Mouse (Mus musculus) c-Kit-positive CD71-negative TER-119-negative erythroid progenitor cells, embryonic 14.5 days (primary cell): ENCODE data around the gene Nln.

ENCODE experiments used
- DNase-seq: peaks from one replicate; pipeline ENCODE4 v3.0.0-alpha.2; 2013; ENCODE audit warnings: low read depth

Nln gene

DNA sequence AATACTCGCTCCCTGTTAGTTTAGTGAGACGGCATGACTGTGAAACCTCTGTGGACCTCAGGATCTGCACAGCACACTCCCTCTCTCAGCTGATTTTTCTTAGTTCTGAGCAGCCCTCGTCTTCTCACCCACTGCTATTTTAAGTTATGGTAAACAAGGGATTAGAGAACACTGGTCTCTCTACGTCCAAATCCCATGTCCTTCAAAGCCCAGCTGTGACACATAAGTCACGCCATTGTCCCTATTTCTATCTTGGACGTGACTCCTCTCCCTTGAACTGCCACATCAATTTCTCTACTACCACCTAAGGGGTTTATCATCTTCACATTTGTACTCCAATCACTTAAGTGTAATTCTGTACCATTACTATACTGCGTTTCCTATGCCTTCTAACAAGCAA, 13.5 kb downstream of the Nln start:
- no peak for DNase-seq

DNA sequence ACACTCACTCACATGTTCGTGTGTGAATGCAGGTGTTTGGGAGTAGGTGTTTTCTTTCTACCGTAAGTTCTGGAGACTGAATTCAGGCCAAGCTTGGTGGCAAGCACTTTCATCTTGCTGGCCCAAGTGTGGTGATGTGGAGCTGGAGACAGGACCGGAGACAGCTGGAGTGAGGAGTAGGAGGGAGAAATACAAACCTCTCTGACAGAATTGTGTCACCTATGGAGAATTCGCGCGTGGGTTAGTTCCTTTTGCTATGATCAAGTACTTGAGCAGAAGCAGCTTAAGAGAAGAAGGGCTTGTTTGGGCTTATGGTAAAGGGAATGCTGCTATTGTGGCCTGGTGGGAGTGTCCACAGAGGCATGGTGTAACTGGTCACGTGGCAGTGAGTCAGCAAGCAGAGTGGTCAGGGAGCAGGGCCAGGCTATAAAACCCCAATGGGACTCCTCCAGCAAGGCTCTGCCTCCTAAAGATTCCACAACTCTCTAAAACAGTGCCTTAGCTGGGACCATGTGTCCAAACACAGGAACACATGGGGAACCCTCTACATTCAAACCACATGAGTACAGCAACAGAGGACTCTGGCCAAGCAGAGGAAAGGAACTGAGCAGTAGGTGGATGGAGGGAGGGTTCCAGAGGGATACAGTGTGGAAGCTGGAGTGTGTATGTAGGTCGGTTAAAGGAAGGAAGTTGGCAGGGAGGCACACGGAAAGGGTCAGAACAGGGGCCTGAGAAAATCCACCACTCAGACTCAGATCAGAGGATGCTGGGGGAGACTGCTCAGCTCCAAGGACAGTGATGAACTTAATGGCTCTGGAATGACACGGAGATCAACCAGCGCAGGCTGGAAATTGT, 14.7 kb downstream of the Nln start:
- DNase-seq = no peak

DNA sequence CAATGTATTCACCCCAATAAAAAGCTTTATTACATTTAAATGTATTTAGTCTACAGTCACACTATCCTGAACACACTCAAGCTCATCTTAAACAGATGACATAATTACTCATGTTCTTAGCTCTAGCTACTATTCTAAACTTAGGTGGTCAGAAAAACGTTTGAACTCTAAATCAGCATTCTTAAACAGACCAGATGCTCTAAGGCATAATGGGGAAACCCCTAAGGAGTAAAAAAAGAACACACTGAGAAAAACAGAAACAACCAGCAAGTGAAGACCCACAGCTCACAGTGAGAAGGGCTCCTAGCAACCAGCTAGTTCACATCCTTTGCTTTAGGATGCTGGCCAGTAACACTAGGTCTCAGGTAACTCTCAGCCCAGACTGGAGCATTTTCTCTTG, 17.7 kb downstream of the Nln start:
- DNase-seq = no peak

DNA sequence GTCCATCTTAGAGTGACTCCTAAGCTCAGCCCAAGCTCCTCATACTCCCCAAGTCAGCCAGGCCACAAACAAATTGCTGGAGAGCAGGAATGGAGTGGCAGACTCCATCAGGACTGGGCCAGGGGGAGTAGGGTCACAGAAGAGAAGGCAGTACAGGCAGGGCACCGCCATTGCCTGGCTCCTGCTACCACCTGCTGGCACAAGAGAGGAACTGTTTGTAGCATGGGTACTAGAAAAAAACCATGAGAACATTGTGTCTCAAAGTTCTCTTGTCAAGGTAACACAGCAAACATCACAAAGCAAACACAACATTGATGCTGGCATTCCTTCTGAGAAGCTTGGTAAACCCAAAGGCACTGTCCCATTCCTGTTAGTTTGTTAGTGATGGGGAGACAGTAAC, 20.0 kb downstream of the Nln start:
- DNase-seq = no peak

DNA sequence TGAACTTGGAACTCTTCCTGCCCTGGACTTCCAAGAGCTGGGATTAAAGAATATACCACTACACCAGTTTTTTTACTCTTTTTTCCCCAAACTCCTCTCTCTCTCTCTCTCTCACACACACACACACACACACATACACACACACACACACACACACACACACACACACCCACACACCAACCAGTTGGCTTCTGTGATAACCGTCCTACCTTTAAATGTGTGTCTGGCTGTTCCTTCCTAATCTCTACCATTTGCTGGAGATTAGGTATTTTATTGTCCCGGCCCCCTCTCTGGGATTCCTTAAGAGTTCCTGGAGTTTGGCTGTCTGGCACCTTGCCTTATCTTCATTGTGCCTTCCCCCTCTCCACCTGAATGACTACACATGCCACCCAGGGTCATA, 24.8 kb downstream of the Nln start:
- DNase-seq = no peak

DNA sequence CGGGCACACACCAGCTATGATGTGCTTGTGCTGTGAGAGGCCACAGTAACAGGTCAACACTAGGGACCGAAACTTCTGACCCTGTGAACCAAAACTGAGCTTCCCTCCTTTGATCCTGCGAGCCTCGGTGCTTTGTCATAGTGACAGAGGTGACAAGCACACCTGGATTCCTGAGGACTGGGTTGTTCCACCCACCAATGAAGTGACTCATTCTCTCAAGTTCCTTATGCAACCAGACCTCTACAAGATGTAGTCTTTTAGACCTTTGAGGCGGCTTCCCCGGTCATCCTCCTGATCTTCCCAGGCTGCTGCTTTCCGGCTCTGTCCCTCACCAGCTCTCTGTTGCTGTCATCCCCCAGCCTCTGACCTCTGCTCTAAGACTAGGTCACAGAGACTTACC, 26.9 kb downstream of the Nln start:
- DNase-seq = no peak

DNA sequence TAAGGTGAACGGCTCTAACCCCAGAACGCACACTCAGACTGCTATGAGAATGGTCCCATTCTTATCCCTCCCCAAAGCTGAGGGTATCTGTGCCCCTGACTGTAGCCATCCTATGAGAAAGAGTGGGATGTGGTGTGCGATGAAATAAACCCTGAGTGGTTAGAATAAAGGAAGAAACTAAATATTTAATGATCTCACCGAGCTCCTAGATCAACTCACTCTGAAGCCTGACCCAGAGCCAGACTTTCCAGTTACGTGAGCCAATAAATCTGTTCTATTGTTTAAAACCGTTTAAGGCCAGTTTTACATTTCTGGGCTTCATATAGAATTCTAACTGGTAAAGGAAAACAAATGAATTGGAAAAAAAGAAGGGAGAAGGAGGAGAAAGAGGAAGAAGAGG, 32.4 kb downstream of the Nln start:
- DNase-seq = no peak

DNA sequence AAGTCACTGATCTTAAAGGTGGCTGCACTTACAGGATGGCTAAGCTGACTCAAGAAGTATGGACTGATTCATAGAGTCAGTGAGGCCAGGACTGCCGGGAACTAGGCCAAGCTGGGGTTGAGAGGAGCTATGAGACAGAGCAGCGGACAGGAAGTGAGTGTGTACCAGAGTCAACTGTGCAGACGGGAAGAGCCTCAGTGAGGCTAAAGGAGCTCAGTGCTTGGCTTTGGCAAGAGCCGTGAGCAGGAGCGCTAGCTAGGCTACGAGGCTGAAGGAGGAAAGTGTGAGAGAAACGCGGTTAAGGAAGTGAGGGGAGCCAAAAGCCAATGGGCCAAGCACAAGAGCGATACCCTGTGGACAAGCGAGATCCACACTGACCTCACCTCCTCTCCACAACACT, 34.7 kb downstream of the Nln start:
- peak; percentile 8 for DNase-seq

DNA sequence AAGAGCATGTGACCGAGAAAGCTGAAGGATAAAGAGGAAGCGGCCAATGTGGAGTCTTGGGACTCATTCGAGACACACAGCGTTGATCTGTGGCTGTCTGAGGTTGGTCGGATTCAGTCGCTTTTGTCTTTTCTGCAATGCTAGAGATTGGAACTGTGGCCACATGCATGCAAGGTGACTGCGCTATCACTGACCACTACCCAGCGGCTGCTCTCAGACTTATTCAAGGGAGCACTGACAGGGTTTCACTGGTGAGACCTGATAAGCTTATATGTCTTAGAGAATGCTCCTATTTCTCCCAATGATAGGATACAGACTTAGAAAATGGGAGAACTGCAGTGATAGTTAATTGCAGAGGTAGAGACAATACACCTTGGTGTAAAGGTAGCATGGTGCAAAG, 35.2 kb downstream of the Nln start:
- no peak for DNase-seq

DNA sequence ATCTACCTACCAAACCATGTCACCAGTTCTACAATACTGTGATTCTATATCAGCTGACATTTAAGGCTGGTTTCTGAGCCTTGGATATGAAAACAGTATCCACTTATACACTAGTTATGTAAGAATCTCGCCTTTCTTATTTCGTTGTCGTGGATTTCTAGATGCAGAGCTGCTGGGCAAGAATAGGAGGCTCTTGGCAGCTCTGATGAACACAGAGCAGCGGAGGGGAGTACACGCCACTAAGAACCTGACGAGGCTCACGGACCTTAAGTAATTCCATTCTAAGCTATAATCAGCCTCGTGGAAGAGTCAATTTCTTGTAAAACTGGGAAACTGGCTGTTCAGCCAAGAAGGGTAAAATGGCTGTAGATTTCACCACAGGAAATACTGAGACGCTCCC, 37.1 kb downstream of the Nln start:
- DNase-seq = no peak

DNA sequence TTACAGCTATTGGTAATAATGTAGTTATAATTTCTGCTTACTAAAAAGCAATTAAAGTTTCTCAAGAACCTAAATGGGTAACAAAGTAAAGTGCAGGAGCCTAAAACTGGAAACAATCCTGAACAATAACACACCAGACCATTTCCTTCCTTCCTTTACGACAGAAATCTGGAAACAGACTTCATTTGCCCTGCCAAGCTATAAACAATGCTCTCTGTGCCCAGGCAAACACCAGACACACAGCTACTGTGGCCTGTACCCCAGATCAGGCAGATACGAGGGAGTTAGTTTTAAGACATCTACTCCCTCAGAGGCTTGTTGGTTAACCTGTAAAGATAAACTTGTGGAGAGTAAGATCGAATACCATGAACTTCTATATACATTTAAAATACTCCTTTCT, 38.7 kb downstream of the Nln start:
- DNase-seq = no peak

DNA sequence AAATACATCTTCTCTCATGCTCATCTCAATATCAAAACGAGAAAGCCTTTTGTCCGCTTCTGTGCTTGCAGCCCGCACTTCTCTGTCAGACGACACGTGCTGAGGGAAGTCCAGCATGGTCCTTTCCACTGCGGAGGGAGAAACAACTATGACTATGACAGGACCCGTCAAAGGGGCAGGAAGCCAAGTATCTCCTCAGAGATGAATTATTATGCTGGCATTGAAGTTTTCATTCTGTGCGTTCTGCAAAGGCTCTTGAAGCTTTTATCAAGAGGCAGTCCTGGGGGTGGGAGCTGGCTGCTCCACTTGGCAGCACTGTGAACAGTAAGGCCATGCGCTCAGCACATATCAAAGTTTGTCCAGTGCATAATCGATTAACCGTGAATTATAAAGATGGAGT, 40.2 kb downstream of the Nln start:
- no peak for DNase-seq

DNA sequence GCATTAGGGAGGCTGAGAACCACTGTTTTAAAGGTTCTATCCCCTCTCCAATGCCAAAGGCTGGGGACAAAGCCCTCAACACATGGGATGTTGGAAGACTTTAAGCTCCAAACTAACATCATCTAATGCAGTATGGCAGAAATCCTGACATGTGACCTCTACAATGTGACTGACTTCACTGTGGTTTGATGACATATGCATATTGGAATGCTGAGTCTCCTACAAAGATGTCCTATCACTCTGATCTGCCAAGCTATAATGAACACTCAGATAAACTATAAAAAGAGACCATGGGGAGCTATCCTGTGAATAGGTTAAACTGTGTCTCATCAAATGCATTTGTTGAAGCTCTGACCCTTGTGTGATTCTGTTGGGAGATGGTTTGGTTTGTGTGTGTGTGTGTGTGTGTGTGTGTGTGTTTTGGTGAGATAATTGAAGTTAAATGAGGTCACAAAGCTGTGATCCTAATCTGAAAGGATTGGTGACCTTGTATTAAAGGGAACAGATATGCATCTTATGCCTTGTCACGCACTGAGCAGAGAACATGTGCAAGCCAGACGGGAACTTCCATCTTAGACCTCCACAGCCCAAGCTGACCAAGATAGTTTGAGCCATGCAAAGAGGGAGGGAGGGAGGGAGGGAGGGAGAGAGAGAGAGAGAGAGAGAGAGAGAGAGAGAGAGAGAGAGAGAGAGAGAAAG, 43.6 kb downstream of the Nln start:
- DNase-seq = no peak

DNA sequence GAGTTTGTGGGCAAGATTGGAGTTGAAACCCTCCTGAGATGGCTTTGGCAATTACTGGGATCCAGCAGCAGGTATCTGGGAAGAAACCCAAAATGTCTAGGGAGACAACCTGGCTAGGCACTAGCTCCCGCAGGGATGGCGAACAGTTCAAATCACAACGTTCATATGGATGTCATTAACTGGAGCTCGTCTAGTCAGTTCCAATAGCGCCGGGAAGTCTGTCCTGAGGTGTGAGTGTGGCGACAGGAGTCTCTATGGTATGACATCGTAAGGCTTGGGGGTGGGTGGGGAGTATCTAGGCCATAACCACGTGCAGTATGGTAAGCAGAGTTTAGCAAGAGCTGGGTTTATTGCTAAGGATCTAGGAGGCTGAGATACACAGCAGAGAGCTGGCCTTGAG, 46.4 kb downstream of the Nln start:
- DNase-seq = no peak

DNA sequence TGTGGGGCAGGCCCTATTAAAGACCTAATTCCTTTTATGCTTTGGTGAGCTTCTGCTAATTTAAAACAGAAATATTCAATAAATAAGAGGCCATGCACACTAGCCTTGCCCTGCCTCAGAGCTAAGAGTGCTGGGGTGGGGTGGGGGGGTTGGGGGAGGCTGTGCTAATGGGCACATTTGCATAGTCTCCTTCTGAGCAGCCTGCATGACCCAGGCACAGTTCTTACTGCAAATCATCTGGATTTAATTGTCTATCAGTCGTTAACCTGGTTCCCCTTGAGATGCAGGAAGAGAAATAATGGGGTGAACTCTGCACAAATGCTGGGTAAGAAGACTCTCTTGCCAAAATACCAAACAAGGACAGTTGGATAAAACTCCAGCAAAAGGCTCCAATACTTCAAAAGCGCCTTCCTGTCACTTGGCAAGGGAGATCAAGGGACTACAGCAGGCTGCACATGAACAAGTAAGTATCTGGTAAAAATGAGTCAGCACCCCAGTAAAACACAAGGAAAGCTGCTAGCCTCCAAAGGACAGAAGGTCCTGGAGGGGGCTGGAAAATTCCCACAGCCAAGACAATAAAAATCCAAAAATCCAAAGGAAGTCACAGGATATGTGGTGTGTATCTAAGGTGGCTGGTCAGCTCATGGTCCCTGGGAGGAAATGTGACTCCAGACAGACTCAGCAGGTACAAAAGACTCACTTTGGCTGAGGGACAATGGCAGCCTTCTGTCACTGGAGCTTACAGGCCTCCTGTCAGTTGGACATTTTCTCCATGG, 47.3 kb downstream of the Nln start:
- DNase-seq = no peak

DNA sequence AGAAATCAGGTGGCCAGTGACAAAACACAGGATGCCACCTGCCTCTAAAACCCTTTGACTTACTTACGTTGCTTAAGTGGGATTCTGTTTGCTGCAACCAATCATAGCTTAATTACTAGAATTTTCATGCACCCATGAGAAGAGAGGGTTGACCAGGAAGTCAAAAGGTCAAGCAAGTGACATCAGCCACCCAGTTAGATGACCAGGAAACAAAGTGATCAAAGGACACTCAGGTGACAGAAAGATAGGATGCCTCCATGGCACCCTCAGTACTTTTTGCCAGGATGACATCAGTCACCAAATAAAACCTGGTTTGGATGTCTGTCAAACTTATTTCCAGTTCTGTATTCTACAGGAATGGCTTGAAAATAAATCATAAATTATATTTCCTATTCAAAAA, 49.2 kb downstream of the Nln start:
- DNase-seq = no peak

DNA sequence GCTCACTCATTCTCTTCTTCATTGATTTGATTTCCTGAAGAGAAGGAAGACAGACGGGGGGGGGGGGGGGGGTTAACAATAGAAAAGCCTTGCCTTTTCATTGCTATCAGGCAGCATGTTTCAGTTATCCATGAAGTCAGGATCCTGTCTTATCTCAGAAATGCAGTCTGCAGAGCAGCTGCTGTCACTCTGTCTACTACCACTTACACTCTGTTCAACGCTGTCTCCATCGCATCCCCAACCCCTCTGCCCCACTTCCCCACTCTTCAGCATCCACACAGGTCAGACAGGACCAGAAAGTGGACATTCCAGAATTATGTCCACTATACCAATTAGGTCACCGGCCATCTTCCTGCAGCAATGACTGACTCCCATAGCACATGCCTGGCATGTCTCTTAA, 49.9 kb downstream of the Nln start:
- DNase-seq = no peak

DNA sequence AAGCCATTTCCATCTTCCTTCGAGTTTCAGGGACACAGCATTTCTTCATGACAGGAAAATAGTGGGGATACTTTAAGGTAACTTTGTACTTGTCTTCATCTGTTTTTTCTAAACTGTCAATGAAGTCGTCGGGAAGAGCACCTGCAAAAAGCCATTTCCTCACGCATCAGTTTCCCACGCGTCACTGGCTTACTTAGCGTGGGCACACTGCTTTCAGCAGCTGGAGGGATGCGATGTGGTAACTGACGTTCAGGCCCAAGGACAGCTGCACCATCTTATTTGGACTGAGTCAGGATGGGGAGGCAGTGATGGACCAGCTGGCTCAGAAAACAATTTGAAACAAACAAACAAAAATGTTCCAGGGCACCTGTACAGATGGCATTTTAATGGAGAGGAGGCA, 50.7 kb downstream of the Nln start:
- DNase-seq = no peak

DNA sequence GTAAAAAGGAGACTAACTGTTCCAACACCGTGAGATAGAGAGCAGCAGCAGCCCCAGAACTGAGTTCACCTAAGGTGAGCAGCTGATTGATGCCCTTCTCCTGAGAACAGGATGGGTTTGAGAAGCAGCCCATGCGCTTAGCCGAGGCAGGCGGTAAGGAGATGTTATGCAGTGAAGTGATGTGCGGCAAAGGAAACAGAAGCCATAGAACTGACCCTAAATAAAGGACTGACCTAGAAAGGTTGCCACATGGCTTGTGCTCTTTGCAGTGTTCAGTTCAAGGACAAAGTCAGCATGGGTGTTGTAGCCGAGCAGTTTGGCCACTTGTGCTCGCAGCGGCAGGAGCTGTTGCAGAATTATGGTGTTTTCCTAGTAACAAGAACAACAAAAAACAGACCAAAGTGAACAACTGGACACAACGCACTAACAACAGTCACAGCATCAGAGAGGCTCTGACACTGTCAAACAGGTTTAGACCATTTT, 57.1 kb downstream of the Nln start:
- no peak for DNase-seq

DNA sequence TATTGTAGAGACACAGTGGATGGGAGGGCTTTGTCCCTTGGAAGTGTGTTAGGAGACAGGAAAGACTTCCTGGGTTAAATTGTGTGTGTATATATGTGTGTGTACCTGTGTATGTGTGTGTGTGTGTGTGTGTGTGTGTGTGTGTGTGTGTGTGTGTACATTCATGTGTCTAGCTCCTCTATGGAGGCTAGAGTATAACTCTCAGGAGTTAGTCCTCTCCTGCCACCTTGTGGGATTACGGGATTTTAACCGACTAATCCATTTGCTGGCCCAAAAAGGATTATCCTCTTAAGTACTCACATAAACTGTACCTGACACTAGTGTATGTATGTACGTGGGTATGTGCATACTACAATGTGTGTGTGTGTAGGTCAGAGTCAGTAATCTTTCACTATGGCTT, 60.6 kb downstream of the Nln start:
- DNase-seq = no peak

DNA sequence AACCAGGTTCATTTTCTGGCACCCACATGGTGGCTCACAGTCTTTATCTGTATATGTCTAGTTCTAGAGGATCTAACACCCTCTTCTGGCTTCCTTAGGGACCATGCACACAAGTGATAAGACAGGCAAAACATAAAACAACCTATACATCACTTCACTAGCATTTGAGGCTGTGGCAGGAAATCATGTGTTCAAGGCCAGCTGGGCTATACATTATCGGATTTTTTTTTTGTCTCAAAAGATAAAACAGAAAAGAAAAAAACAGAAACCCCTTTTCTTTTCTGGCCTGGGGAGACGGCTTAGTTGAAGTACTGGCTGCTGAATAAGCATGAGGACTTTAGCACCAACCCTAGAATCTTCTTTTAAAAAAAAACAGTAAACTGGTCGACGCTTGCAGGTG, 64.3 kb downstream of the Nln start:
- DNase-seq = no peak

DNA sequence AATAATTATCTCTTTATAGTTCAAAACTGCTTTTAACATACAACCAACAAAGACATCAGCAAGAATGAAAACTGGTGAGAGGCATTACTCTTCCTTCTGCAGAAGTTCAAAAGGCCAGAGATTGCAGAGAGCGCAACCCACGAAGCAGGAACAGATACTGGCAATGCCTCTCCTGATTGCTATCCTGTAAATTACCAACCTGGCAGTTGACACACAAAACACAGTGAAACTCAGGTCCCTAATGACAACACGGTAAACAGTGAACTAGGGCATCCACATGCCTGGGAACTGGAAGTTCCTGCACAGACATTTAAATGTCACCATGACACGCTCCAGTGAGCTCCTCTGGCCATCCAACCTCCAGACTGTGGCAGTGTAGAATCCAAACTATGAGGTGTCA, 65.1 kb downstream of the Nln start:
- no peak for DNase-seq

DNA sequence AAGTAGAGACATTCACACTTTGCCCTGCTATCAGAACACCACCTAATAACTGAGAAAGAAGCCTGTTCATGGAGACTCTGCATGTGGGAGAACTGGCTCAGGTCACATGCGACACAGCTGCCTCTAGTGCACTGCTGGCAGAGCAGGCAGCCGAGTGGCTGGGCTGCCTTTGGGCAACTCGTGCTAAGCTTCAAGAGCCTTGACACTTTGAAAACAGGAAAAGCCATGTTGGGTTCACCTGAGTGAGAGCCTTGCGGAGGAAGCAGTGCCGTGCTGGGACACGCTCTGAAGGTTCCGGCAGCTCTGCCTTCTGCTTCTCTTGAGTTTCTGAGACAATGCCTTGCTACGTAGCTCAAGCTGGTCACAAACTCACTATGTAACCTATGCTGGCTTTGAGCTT, 66.7 kb downstream of the Nln start:
- DNase-seq = no peak
